16 mouse cellular contexts compared by ENCODE assay signal in genomic region chr3:69186643-69187042, GRCm38 (mm10). TPM values are rescaled to one million over a fixed set of nuclear protein-coding genes. Genes with fewer than 3 reads are reported as not detected.
DNase-seq lines count a peak whose midpoint lies in the region; ATAC-seq and TF ChIP-seq lines count a peak whose summit lies in the region.
"Had no signal": no experiment of that assay in that cellular context is flagged by ENCODE, and none has a peak within 500 bp of the region (broad histone marks: within the 10 kb centered on the region; RNA-seq: fewer than 3 reads in every experiment).

No protein-coding gene starts in this region.

- no peaks in the 10 kb centered on the region for H3K9me3 ChIP-seq in liver, embryonic 11.5 days (ENCODE audit: control insufficient read depth, low read length)
- H3K9me3 ChIP-seq: embryonic facial prominence, embryonic 15.5 days had no signal

- intact Hi-C loops in left cerebral cortex, postnatal 4 days (cut with DNase I), result no loop called here
- intact Hi-C loops in gastrocnemius, adult 2 months (cut with DNase I), result no loop called here

- H3K4me3 ChIP-seq in liver, adult 2 months (ENCODE audit: insufficient read depth, low read depth, low read length), result no peak overlapping the region
- H3K4me3 ChIP-seq in liver, embryonic 11.5 days (ENCODE audit: low read depth, low read length), result no peak overlapping the region
- H3K4me3 ChIP-seq in gastrocnemius, adult 2 months, result no peak overlapping the region
- H3K4me3 ChIP-seq: embryonic facial prominence, embryonic 15.5 days had no signal

- H3K27ac ChIP-seq in liver, adult 2 months (replicated peaks; ENCODE audit: insufficient read depth, low read depth, low read length), result peak overlapping the region; percentile 51
- H3K27ac ChIP-seq in liver, embryonic 11.5 days (ENCODE audit: low read depth, low read length), result no peak overlapping the region
- H3K27ac ChIP-seq in gastrocnemius, adult 2 months, result no peak overlapping the region
- H3K27ac ChIP-seq: embryonic facial prominence, embryonic 15.5 days had no signal

- no peaks in the 10 kb centered on the region for H3K27me3 ChIP-seq in liver, adult 2 months (ENCODE audit: control insufficient read depth, insufficient read depth, low read length)
- H3K27me3 ChIP-seq in liver, embryonic 11.5 days (replicated peaks; ENCODE audit: control insufficient read depth, insufficient read depth, low read length), result no peaks in the 10 kb centered on the region
- H3K27me3 ChIP-seq: embryonic facial prominence, embryonic 15.5 days had no signal

- H3K4me2 ChIP-seq in liver, embryonic 11.5 days, result no peak overlapping the region
- H3K4me2 ChIP-seq: embryonic facial prominence, embryonic 15.5 days had no signal

- peak; percentile 70 for ATAC-seq in frontal cortex, adult (ENCODE audit: low TSS enrichment)
- no peak for ATAC-seq in liver, embryonic 11.5 days (replicated peaks; ENCODE audit: low FRiP score)
- ATAC-seq: Patski had no signal

- no peak for DNase-seq in frontal cortex, postnatal 25 days (ENCODE audit: low spot score in 2 of 2)
- peak; percentile 68 for DNase-seq in liver, adult 2 months (ENCODE audit: extremely low read depth, low read depth, low spot score)
- DNase-seq in liver, embryonic 11.5 days (ENCODE audit: low spot score), result no peak
- DNase-seq in frontal cortex, postnatal 10 days (ENCODE audit: low spot score in 2 of 2), result peak; percentile 18 to 21
- DNase-seq in left cerebral cortex, postnatal 4 days, result peak; percentile 3
- DNase-seq in embryo, embryonic 10 days (ENCODE audit: low spot score), result no peak
- no peak for DNase-seq in gastrocnemius, adult 2 months
- DNase-seq: adrenal gland, postnatal 10 days; lung, postnatal 36 days had no signal

- peak overlapping the region; percentile 45 for H3K9ac ChIP-seq in liver, adult 2 months (ENCODE audit: low read depth, low read length)
- H3K9ac ChIP-seq in liver, embryonic 11.5 days (ENCODE audit: low read depth, low read length), result no peak overlapping the region
- H3K9ac ChIP-seq: embryonic facial prominence, embryonic 15.5 days had no signal

- H3K36me3 ChIP-seq in liver, adult 2 months (ENCODE audit: control insufficient read depth, insufficient read depth, low read length), result no peaks in the 10 kb centered on the region
- no peaks in the 10 kb centered on the region for H3K36me3 ChIP-seq in liver, embryonic 11.5 days (ENCODE audit: control insufficient read depth, insufficient read depth, low read length)
- H3K36me3 ChIP-seq: embryonic facial prominence, embryonic 15.5 days had no signal

- H3K4me1 ChIP-seq in liver, adult 2 months (ENCODE audit: control insufficient read depth, insufficient read depth, low read length), result peaks cover 12% of the 10 kb centered on the region; the same call in 1 of the 2 replicates
- no peaks in the 10 kb centered on the region for H3K4me1 ChIP-seq in liver, embryonic 11.5 days (replicated peaks; ENCODE audit: control insufficient read depth, insufficient read depth, low read length)
- H3K4me1 ChIP-seq: embryonic facial prominence, embryonic 15.5 days had no signal

- no peak for TF ChIP-seq CTCF in liver, adult 2 months (IDR thresholded peaks at IDR 0.05; ENCODE audit: low read depth, low read length)
- no peak for TF ChIP-seq CTCF in gastrocnemius, adult 2 months (IDR thresholded peaks at IDR 0.05)

- TF ChIP-seq POLR2A in liver, adult 2 months (IDR thresholded peaks at IDR 0.05; ENCODE audit: extremely low read depth, insufficient read depth, low read length), result no peak

- no peaks in the 10 kb centered on the region for H3K79me2 ChIP-seq in liver, adult 2 months (ENCODE audit: control insufficient read depth, insufficient read depth, low read length)

- 49% methylated on average over 16 of the region's 16 CpGs for WGBS in liver, adult 2 months
- 82% methylated on average over 16 of the region's 16 CpGs for WGBS in liver, embryonic 11.5 days

RNA-seq across cellular contexts. Expression of gene Arl14, which starts 35.6 kb away (rescaled TPM):
- total RNA-seq in liver, adult 2 months (2014; rRNA removed), result 0.09 TPM in 1 of 2 replicates, not detected in the other
- not detected in 2 replicates for polyA plus RNA-seq in liver, adult 2 months (2012; rRNA removed)
- not detected in 2 replicates for polyA plus RNA-seq in liver, embryonic 11.5 days (2014; fragmentation: Nextera tagmentation; extraction: Ambion mirVana)
- not detected for total RNA-seq in left cerebral cortex, postnatal 4 days (2021)
- not detected for total RNA-seq in gastrocnemius, adult 2 months (2021)
- total RNA-seq: adrenal gland, postnatal 10 days; left cerebral cortex, postnatal 10 days; midbrain, postnatal 0 days had no signal
- polyA plus RNA-seq: cerebellum, adult 2 months; gonadal fat pad, adult 2 months; midbrain, postnatal 0 days; Patski had no signal

RNA-seq across cellular contexts. Expression of gene Kpna4, which starts 59.7 kb away (rescaled TPM):
- 10.7 TPM in 2 replicates for total RNA-seq in liver, adult 2 months (2014; rRNA removed)
- 5.3 and 5.9 TPM in 2 replicates for polyA plus RNA-seq in liver, adult 2 months (2012; rRNA removed)
- 26.2 and 33.0 TPM in 2 replicates for polyA plus RNA-seq in liver, embryonic 11.5 days (2014; fragmentation: Nextera tagmentation; extraction: Ambion mirVana)
- 100 to 1,000 TPM in 1 of 2 experiments, 10 to 100 TPM in 1; 85.8 to 101 TPM for total RNA-seq in left cerebral cortex, postnatal 4 days (2021)
- total RNA-seq in gastrocnemius, adult 2 months (2021), result 100 to 1,000 TPM; 119 TPM

Comparison
In these comparisons a context has a peak if more than half of its experiments do, and no peak if none do; other contexts are left out.
1. DNase-seq: peak in liver, adult 2 months (single experiment), frontal cortex, postnatal 10 days (2 of 2) and left cerebral cortex, postnatal 4 days (single experiment); none in frontal cortex, postnatal 25 days (0 of 2), liver, embryonic 11.5 days (single experiment), embryo, embryonic 10 days (single experiment) and gastrocnemius, adult 2 months (single experiment).